Mouse (Mus musculus): ENCODE results near the gene Vangl2. TPM values are rescaled to one million over a fixed set of nuclear protein-coding genes. Genes with fewer than 3 reads are reported as not detected.

Gene Vangl2
- polyA plus RNA-seq, 1 experiment: not detected

GRCm38 (mm10) chr1:172024140-172024895 lies 3.9 kb downstream of the Vangl2 start:
- TF ChIP-seq POLR2A (IDR thresholded peaks at IDR 0.05; ENCODE audit: insufficient read depth, low read depth, low read length): no peak
- TF ChIP-seq CTCF (IDR thresholded peaks at IDR 0.05; ENCODE audit: insufficient read depth, low read depth, low read length): no peak

GRCm38 (mm10) chr1:172019863-172020521 lies 8.3 kb downstream of the Vangl2 start:
- no peak overlapping the region for H3K27ac ChIP-seq (ENCODE audit: insufficient read depth, low read depth, low read length)
- WGBS: 74% methylated on average over 10 of the region's 10 CpGs
- TF ChIP-seq CTCF (IDR thresholded peaks at IDR 0.05; ENCODE audit: insufficient read depth, low read depth, low read length): no peak
- TF ChIP-seq POLR2A (IDR thresholded peaks at IDR 0.05; ENCODE audit: insufficient read depth, low read depth, low read length): no peak
- peaks cover 47% of the 10 kb centered on the region for H3K4me1 ChIP-seq (ENCODE audit: control insufficient read depth, insufficient read depth, low read length)
- no peak overlapping the region for H3K4me3 ChIP-seq (ENCODE audit: insufficient read depth, low read depth, low read length)

More at GRCm38 (mm10) chr1:172024140-172024895, 3.9 kb downstream of the Vangl2 start:
- Histone ChIP-seq H3K4me3 (ENCODE audit: insufficient read depth, low read depth, low read length) (no peak overlapping the region), H3K27ac (ENCODE audit: insufficient read depth, low read depth, low read length) (no peak overlapping the region), H3K4me1 (ENCODE audit: control insufficient read depth, insufficient read depth, low read length) (peaks cover 35% of the 10 kb centered on the region)
- 68% methylated on average over 9 of the region's 9 CpGs for WGBS

GRCm38 (mm10) chr1:172019339-172019738 lies 8.9 kb downstream of the Vangl2 start:
- TF ChIP-seq CTCF (IDR thresholded peaks at IDR 0.05; ENCODE audit: insufficient read depth, low read depth, low read length): no peak
- no peak for TF ChIP-seq POLR2A (IDR thresholded peaks at IDR 0.05; ENCODE audit: insufficient read depth, low read depth, low read length)
- H3K4me1 ChIP-seq (ENCODE audit: control insufficient read depth, insufficient read depth, low read length): peaks cover 49% of the 10 kb centered on the region
- 96% methylated on average over 4 of the region's 4 CpGs for WGBS
- H3K27ac ChIP-seq (ENCODE audit: insufficient read depth, low read depth, low read length): no peak overlapping the region
- no peak overlapping the region for H3K4me3 ChIP-seq (ENCODE audit: insufficient read depth, low read depth, low read length)

- TF ChIP-seq POLR2A (IDR thresholded peaks at IDR 0.05; ENCODE audit: insufficient read depth, low read depth, low read length): no peak
- TF ChIP-seq CTCF (IDR thresholded peaks at IDR 0.05; ENCODE audit: insufficient read depth, low read depth, low read length): no peak
These were observed 9.6 kb downstream of the Vangl2 start for GRCm38 (mm10) chr1:172018336-172019311.

GRCm38 (mm10) chr1:172017517-172018070 lies 10.7 kb downstream of the Vangl2 start:
- WGBS: 63% methylated on average over 6 of the region's 6 CpGs
- Histone ChIP-seq H3K4me3 (ENCODE audit: insufficient read depth, low read depth, low read length) (no peak overlapping the region), H3K4me1 (ENCODE audit: control insufficient read depth, insufficient read depth, low read length) (peaks cover 45% of the 10 kb centered on the region), H3K27ac (ENCODE audit: insufficient read depth, low read depth, low read length) (no peak overlapping the region)
- TF ChIP-seq CTCF (IDR thresholded peaks at IDR 0.05; ENCODE audit: insufficient read depth, low read depth, low read length) (no peak), POLR2A (IDR thresholded peaks at IDR 0.05; ENCODE audit: insufficient read depth, low read depth, low read length) (no peak)

More at GRCm38 (mm10) chr1:172018336-172019311, 9.6 kb downstream of the Vangl2 start:
- WGBS: 94% methylated on average over 9 of the region's 9 CpGs
- H3K4me1 ChIP-seq (ENCODE audit: control insufficient read depth, insufficient read depth, low read length): peaks cover 47% of the 10 kb centered on the region
- no peak overlapping the region for H3K4me3 ChIP-seq (ENCODE audit: insufficient read depth, low read depth, low read length)
- H3K27ac ChIP-seq (ENCODE audit: insufficient read depth, low read depth, low read length): no peak overlapping the region

- H3K4me1 ChIP-seq (ENCODE audit: control insufficient read depth, insufficient read depth, low read length): peaks cover 38% of the 10 kb centered on the region
- no peak overlapping the region for H3K4me3 ChIP-seq (ENCODE audit: insufficient read depth, low read depth, low read length)
- peak overlapping the region; percentile 55; the same call in 1 of the 2 replicates for H3K27ac ChIP-seq (ENCODE audit: insufficient read depth, low read depth, low read length)
- no peak for TF ChIP-seq CTCF (IDR thresholded peaks at IDR 0.05; ENCODE audit: insufficient read depth, low read depth, low read length)
- TF ChIP-seq POLR2A (IDR thresholded peaks at IDR 0.05; ENCODE audit: insufficient read depth, low read depth, low read length): no peak
- WGBS: 29% methylated on average over 6 of the region's 6 CpGs
These were observed 11.4 kb downstream of the Vangl2 start for GRCm38 (mm10) chr1:172016660-172017516.

- H3K27ac ChIP-seq (ENCODE audit: insufficient read depth, low read depth, low read length): peak overlapping the region; percentile 55; the same call in 1 of the 2 replicates
- no peak overlapping the region for H3K4me3 ChIP-seq (ENCODE audit: insufficient read depth, low read depth, low read length)
- TF ChIP-seq POLR2A (IDR thresholded peaks at IDR 0.05; ENCODE audit: insufficient read depth, low read depth, low read length): no peak
- TF ChIP-seq CTCF (IDR thresholded peaks at IDR 0.05; ENCODE audit: insufficient read depth, low read depth, low read length): no peak
- H3K4me1 ChIP-seq (ENCODE audit: control insufficient read depth, insufficient read depth, low read length): peaks cover 36% of the 10 kb centered on the region
- 20% methylated on average over 8 of the region's 8 CpGs for WGBS
These were observed 12.2 kb downstream of the Vangl2 start for GRCm38 (mm10) chr1:172016031-172016430.

All from olfactory bulb, adult 2 months (tissue).